Mouse (Mus musculus): ENCODE measurements around the gene Chmp6. TPM values are rescaled to one million over a fixed set of nuclear protein-coding genes. Genes with fewer than 3 reads are reported as not detected.

Chmp6 gene
- total and polyA plus RNA-seq, 3 experiments = 50.3 to 70.6 (median 59.7) TPM

DNA sequence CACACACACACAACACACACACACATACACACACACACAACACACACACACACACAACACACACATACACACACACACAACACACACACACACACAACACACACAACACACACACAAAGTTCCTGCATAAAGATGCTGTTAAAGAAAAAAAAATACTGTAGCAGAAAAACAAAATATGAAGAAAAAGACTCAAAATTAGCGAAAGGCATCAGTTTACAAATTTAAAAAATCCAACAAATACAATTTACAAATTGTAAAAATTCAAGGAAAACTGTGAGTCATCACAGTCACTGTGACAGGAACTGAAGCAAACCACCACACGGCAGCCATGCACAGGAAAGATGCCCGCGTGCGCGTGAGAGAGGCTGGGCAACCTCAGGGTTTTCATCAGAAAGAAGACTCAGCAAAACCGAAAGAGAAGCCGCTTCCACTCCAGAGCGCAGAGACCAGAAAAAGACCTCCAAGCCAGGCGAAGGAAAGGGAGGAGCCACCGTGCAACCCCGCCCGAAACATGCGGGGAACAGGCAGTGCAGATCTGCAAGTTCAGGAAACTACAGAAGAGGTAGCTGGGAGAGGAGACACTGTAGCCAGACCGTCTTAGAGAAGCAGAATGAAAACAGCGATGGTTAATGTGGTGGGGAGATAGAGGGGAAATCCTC lies 14.9 kb downstream of the Chmp6 start (continued):
- peak; percentile 91 for TF ChIP-seq MAX (IDR thresholded peaks at IDR 0.05; ENCODE audit: low read length)
- no peak for TF ChIP-seq USF1 (IDR thresholded peaks at IDR 0.05; ENCODE audit: low read depth, low read length)
- TF ChIP-seq ZC3H11A (IDR thresholded peaks at IDR 0.05; ENCODE audit: low read depth, low read length) = no peak
- peak; percentile 3; the same call in 1 of the 2 replicates for TF ChIP-seq ZNF384 (IDR thresholded peaks at IDR 0.05; ENCODE audit: low read depth, low read length)
- no peak for TF ChIP-seq SMC3 (IDR thresholded peaks at IDR 0.05; ENCODE audit: low read depth, low read length)
- 0 out of 2 replicates have a peak, but pooled peaks have one; percentile 49 for TF ChIP-seq RCOR1 (conservative IDR thresholded peaks at IDR 0.05; ENCODE audit: low read depth, low read length)
- peak; percentile 80 for TF ChIP-seq POLR2A (IDR thresholded peaks at IDR 0.05; ENCODE audit: low read depth, low read length)
- peak; percentile 72; the same call in 1 of the 2 replicates for TF ChIP-seq SIN3A (IDR thresholded peaks at IDR 0.05; ENCODE audit: low read length)
- peak; percentile 85 for TF ChIP-seq ETS1 (conservative IDR thresholded peaks at IDR 0.05; ENCODE audit: low read depth, low read length)

DNA sequence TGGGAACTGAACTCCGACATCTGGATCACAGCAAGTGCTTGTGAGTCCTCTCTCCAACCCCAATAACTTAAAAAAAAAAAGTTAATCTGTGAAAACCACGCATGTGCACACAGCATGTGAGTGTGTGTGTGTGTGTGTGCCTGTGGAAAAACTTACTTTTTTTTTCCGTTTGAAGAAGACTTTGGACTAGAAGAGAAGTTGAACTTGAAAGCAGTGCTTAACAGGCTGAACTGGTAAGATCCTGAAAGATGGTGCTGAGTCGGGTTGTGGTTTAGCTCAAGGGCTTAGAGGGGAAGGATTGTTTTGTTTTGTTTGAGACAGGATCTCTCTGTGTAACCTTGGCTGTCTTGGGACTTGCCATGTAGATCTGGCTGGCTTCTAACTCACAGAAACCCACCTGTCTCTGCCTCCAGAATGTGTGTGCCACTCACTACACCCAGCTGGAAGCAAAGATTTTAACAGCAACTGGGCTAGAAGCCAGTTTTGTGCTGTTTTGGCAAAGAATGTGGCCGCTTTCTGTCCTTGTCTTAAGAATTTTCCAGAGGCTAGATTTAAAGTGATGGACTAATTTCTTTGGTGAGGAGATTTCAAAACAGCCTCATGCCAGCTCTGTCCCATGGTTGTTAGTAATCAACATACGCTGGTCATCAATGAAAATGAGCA lies 16.5 kb downstream of the Chmp6 start:
- H3K4me1 ChIP-seq (ENCODE audit: control insufficient read depth in 1 of 2, insufficient read depth in 2 of 2) = peaks cover 25 to 64% of the 10 kb centered on the region in 2 experiments
- H3K36me3 ChIP-seq (replicated peaks in 1 of 2; ENCODE audit: control insufficient read depth in 1 of 2, insufficient read depth in 1 of 2, low read length in 1 of 2) = no peaks in the 10 kb centered on the region
- no peak overlapping the region for H3K9ac ChIP-seq (ENCODE audit: insufficient read depth, low read depth)
- peak; percentile 55 for DNase-seq (ENCODE audit: extremely low read depth)
- no peaks in the 10 kb centered on the region for H3K27me3 ChIP-seq (replicated peaks)
- H3K4me3 ChIP-seq (replicated peaks in 1 of 3; ENCODE audit: low read depth in 2 of 3, low read length in 2 of 3, poor library complexity in 1 of 3) = no peak overlapping the region
- H3K9me3 ChIP-seq (replicated peaks; ENCODE audit: low read length) = peaks cover 8% of the 10 kb centered on the region
- no peaks in the 10 kb centered on the region for H3K79me2 ChIP-seq (replicated peaks; ENCODE audit: control insufficient read depth, extremely low read depth, insufficient read depth, poor library complexity, severe bottlenecking)
- H3K4me2 ChIP-seq (ENCODE audit: insufficient read depth, low read depth, poor library complexity, severe bottlenecking) = no peak overlapping the region
- in situ Hi-C loops (cut with MboI; ENCODE audit: low pct_ligation_motif_present, low pct_unique_long_range_greater_than_20kb, low sequenced_read_pairs) (no loop called here), dilution Hi-C loops (cut with MboI; ENCODE audit: extremely low pct_ligation_motif_present, extremely low pct_unique_long_range_greater_than_20kb, low sequenced_read_pairs) (no loop called here)
- no peak overlapping the region for H3K27ac ChIP-seq (ENCODE audit: insufficient read depth, low read depth)
- TF ChIP-seq SIN3A (IDR thresholded peaks at IDR 0.05; ENCODE audit: low read length) = peak; percentile 64
- TF ChIP-seq ZKSCAN1 (IDR thresholded peaks at IDR 0.05; ENCODE audit: borderline replicate concordance, low read depth, low read length) = no peak
- peak; percentile 94 for TF ChIP-seq ZNF384 (IDR thresholded peaks at IDR 0.05; ENCODE audit: low read depth, low read length)
- TF ChIP-seq NELFE (IDR thresholded peaks at IDR 0.05; ENCODE audit: low read depth, low read length) = no peak
- no peak for TF ChIP-seq USF2 (conservative IDR thresholded peaks at IDR 0.05; ENCODE audit: low read depth, low read length)
- no peak for TF ChIP-seq TBP (conservative IDR thresholded peaks at IDR 0.05; ENCODE audit: low read depth, low read length)
- no peak for TF ChIP-seq HCFC1 (IDR thresholded peaks at IDR 0.05; ENCODE audit: low read depth, low read length)
- TF ChIP-seq RCOR1 (conservative IDR thresholded peaks at IDR 0.05; ENCODE audit: low read depth, low read length) = 0 out of 2 replicates have a peak, but pooled peaks have one; percentile 67
- TF ChIP-seq MEF2A (IDR thresholded peaks at IDR 0.05; ENCODE audit: borderline replicate concordance, low read depth, low read length) = 0 out of 2 replicates have a peak, but pooled peaks have one; percentile 56
- TF ChIP-seq POLR2A (IDR thresholded peaks at IDR 0.05; ENCODE audit: low read depth, low read length) = no peak
- TF ChIP-seq RAD21 (IDR thresholded peaks at IDR 0.05; ENCODE audit: low read depth, low read length) = no peak
- TF ChIP-seq EP300 (IDR thresholded peaks at IDR 0.05; ENCODE audit: low read length) = peak; percentile 96
- peak; percentile 69 for TF ChIP-seq MAFK (IDR thresholded peaks at IDR 0.05; ENCODE audit: insufficient replicate concordance, low read length)
- peak; percentile 97 for TF ChIP-seq BHLHE40 (IDR thresholded peaks at IDR 0.05; ENCODE audit: low read depth, low read length)
- no peak for TF ChIP-seq POLR2AphosphoS2 (IDR thresholded peaks at IDR 0.05; ENCODE audit: low read depth, low read length)
- peak; percentile 75 for TF ChIP-seq MAX (IDR thresholded peaks at IDR 0.05; ENCODE audit: low read length)
- TF ChIP-seq JUN (IDR thresholded peaks at IDR 0.05; ENCODE audit: insufficient read depth, low read depth, low read length) = peak; percentile 99
- TF ChIP-seq IRF4 (IDR thresholded peaks at IDR 0.05; ENCODE audit: low read depth, low read length) = no peak
- TF ChIP-seq TCF12 (IDR thresholded peaks at IDR 0.05; ENCODE audit: low read depth, low read length) = peak; percentile 49
- peak; percentile 48; the same call in 1 of the 2 replicates for TF ChIP-seq MXI1 (IDR thresholded peaks at IDR 0.05; ENCODE audit: low read depth, low read length)
- TF ChIP-seq MYC (IDR thresholded peaks at IDR 0.05; ENCODE audit: low read depth, low read length) = peak; percentile 95
- no peak for TF ChIP-seq ZC3H11A (IDR thresholded peaks at IDR 0.05; ENCODE audit: low read depth, low read length)
- peak; percentile 45; the same call in 1 of the 2 replicates for TF ChIP-seq E2F4 (IDR thresholded peaks at IDR 0.05; ENCODE audit: insufficient replicate concordance, low read depth, low read length)
- no peak for TF ChIP-seq ELF1 (IDR thresholded peaks at IDR 0.05; ENCODE audit: low read depth, low read length)
- TF ChIP-seq CHD1 (IDR thresholded peaks at IDR 0.05; ENCODE audit: low read depth, low read length) = peak; percentile 40; the same call in 1 of the 2 replicates
- no peak; the same call in 1 of the 2 replicates for TF ChIP-seq CHD2 (IDR thresholded peaks at IDR 0.05; ENCODE audit: low read length)
- TF ChIP-seq USF1 (IDR thresholded peaks at IDR 0.05; ENCODE audit: low read depth, low read length) = no peak
- peak; percentile 64 for TF ChIP-seq NRF1 (IDR thresholded peaks at IDR 0.05; ENCODE audit: low read depth, low read length)
- TF ChIP-seq UBTF (IDR thresholded peaks at IDR 0.05; ENCODE audit: low read depth, low read length) = no peak
- no peak for TF ChIP-seq SMC3 (IDR thresholded peaks at IDR 0.05; ENCODE audit: low read depth, low read length)
- no peak for TF ChIP-seq CTCF (conservative IDR thresholded peaks at IDR 0.05 in 1 of 2, IDR thresholded peaks at IDR 0.05 in 1 of 2; ENCODE audit: low read depth in 2 of 2, low read length in 2 of 2)
- TF ChIP-seq MAZ (IDR thresholded peaks at IDR 0.05; ENCODE audit: low read depth, low read length) = peak; percentile 54; the same call in 1 of the 2 replicates
